Mouse (Mus musculus) urinary bladder, postnatal 14 days (tissue): ENCODE measurements around the gene Abcd3.

Experiments
- DNase-seq: peaks from one replicate; pipeline ENCODE4 v3.0.0; 2021; ENCODE audit warnings: low spot score

Abcd3 gene

GRCm38 (mm10) chr3:121738742-121739342 lies 76.3 kb downstream of the Abcd3 start:
- no peak for DNase-seq

GRCm38 (mm10) chr3:121737901-121738300 lies 77.2 kb downstream of the Abcd3 start:
- DNase-seq = no peak

- DNase-seq = no peak
Measured at GRCm38 (mm10) chr3:121737453-121737852, 77.6 kb downstream of the Abcd3 start.

- peak; percentile 83 for DNase-seq
Measured at GRCm38 (mm10) chr3:121736025-121736744, 78.9 kb downstream of the Abcd3 start.

- DNase-seq = no peak
Measured at GRCm38 (mm10) chr3:121735542-121735941, 79.6 kb downstream of the Abcd3 start.

GRCm38 (mm10) chr3:121729678-121730077 lies 85.4 kb downstream of the Abcd3 start:
- DNase-seq = no peak

GRCm38 (mm10) chr3:121725651-121726050 lies 89.5 kb downstream of the Abcd3 start:
- no peak for DNase-seq

GRCm38 (mm10) chr3:121724553-121724952 lies 90.5 kb downstream of the Abcd3 start:
- DNase-seq = no peak

- no peak for DNase-seq
Measured at GRCm38 (mm10) chr3:121723968-121724524, 91.1 kb downstream of the Abcd3 start.

GRCm38 (mm10) chr3:121722971-121723844 lies 91.9 kb downstream of the Abcd3 start, which contains the start of gene F3:
F3 (plus strand) TSS chr3:121723537.
- DNase-seq = peak; percentile 87

- no peak for DNase-seq
Measured at GRCm38 (mm10) chr3:121721691-121722070, 93.4 kb downstream of the Abcd3 start.

- no peak for DNase-seq
Measured at GRCm38 (mm10) chr3:121720801-121721690, 94.1 kb downstream of the Abcd3 start.

GRCm38 (mm10) chr3:121719701-121720100 lies 95.4 kb downstream of the Abcd3 start:
- DNase-seq = no peak

- DNase-seq = no peak
Measured at GRCm38 (mm10) chr3:121718679-121719078, 96.4 kb downstream of the Abcd3 start.

GRCm38 (mm10) chr3:121716480-121716879 lies 98.6 kb downstream of the Abcd3 start:
- no peak for DNase-seq

- DNase-seq = no peak
Measured at GRCm38 (mm10) chr3:121715741-121716459, 99.2 kb downstream of the Abcd3 start.

GRCm38 (mm10) chr3:121715336-121715735 lies 99.8 kb downstream of the Abcd3 start:
- no peak for DNase-seq

- DNase-seq = no peak
Measured at GRCm38 (mm10) chr3:121714461-121714860, 100.6 kb downstream of the Abcd3 start.

- DNase-seq = no peak
Measured at GRCm38 (mm10) chr3:121713816-121714215, 101.3 kb downstream of the Abcd3 start.

- peak; percentile 64 for DNase-seq
Measured at GRCm38 (mm10) chr3:121713151-121713701, 101.9 kb downstream of the Abcd3 start.
